Mouse (Mus musculus) intestine, postnatal 0 days (tissue): ENCODE results near the gene Tmem185b. TPM values are rescaled to one million over a fixed set of nuclear protein-coding genes. Genes with fewer than 3 reads are reported as not detected.

Source experiments
- ATAC-seq: fragments of 200-750 bp; cut with Nextera tagmentation; 2 replicates; pipeline ENCODE4 v1.8.0; 2017; ENCODE audit warnings: mild to moderate bottlenecking, moderate TSS enrichment, moderate library complexity
- H3K27ac ChIP-seq: fragments of 300-500 bp; sonication (generic); 2 replicates; pipeline ENCODE4 v1.5.1; 2014; ENCODE audit warnings: mild to moderate bottlenecking, low read depth, low read length, moderate library complexity
- H3K27me3 ChIP-seq: fragments of 300-500 bp; sonication (generic); replicated peaks from 2 replicates; pipeline ENCODE4 v1.6.1; 2014; ENCODE audit warnings: low read length, mixed read lengths; ENCODE audit not compliant: control insufficient read depth, insufficient read depth
- H3K36me3 ChIP-seq: fragments of 300-500 bp; sonication (generic); 2 replicates; pipeline ENCODE4 v1.6.1; 2014; ENCODE audit warnings: mild to moderate bottlenecking, moderate library complexity; ENCODE audit not compliant: control insufficient read depth, insufficient read depth
- H3K4me1 ChIP-seq: fragments of 300-500 bp; sonication (generic); replicated peaks from 2 replicates; pipeline ENCODE4 v1.6.1; 2014; ENCODE audit warnings: antibody characterized with exemption, low read length, mixed read lengths; ENCODE audit not compliant: control insufficient read depth, insufficient read depth
- H3K4me2 ChIP-seq: fragments of 300-500 bp; sonication (generic); replicated peaks from 2 replicates; pipeline ENCODE4 v1.6.1; 2014; ENCODE audit warnings: low read depth, mild to moderate bottlenecking, moderate library complexity
- H3K4me3 ChIP-seq: fragments of 300-500 bp; sonication (generic); 2 replicates; pipeline ENCODE4 v1.5.1; 2014; ENCODE audit warnings: low read depth, low read length
- H3K9ac ChIP-seq: fragments of 300-500 bp; sonication (generic); 2 replicates; pipeline ENCODE4 v1.6.1; 2014; ENCODE audit warnings: mild to moderate bottlenecking, low read depth, low read length
- H3K9me3 ChIP-seq: fragments of 300-500 bp; sonication (generic); 2 replicates; pipeline ENCODE4 v1.6.1; 2016; ENCODE audit warnings: mixed run types; ENCODE audit not compliant: control insufficient read depth
- CTCF ChIP-seq: sonication (generic); IDR thresholded peaks from 2 replicates; pipeline ENCODE4 v1.5.1; 2016; ENCODE audit warnings: low read depth, mild to moderate bottlenecking, control low read depth, antibody characterized with exemption, moderate library complexity
- WGBS: fragments of 180-500 bp; shearing (Covaris S2); extraction: QIAGEN DNeasy Blood & Tissue Kit; methylation state at CpG from one replicate; pipeline ENCODE4 v1.1.7; 2014; 5-methylcytosine and 5-hydroxymethylcytosine counted together
- polyA plus RNA-seq: library from polyadenylated mRNA; unstranded; fragments of >200 nt; fragmentation: Nextera tagmentation; extraction: Ambion mirVana; gene quantifications from 2 replicates; pipeline ENCODE4 v1.2.1, GENCODE M21; 2015

The Tmem185b gene
- polyA plus RNA-seq, 1 experiment from 2014 or later: 21.6 TPM

DNA sequence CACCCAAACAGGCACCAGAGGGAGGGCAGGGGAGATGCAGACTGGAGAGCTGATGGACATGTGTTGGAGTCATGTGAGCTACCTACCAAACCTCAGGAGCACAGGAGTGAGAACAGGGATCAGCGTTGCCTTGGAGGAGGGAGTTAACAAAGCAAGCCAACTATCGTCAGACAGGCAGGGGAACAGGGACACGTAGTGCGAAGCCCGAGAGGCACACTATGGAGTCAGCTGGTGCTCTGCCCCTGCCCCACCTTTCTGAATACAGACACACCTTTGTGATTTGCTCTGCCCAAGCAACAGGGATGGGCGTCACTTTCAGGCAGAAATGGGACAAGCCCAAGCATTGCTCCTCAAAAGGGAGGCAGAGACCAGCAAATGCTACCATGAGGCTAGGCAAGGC, 11.7 kb downstream of the Tmem185b start:
- no peaks in the 10 kb centered on the region for H3K9me3 ChIP-seq
- 74% methylated on average over 6 of the region's 6 CpGs for WGBS
- ATAC-seq: no peak
- no peak overlapping the region for H3K4me3 ChIP-seq
- no peak for TF ChIP-seq CTCF
- H3K27me3 ChIP-seq: no peaks in the 10 kb centered on the region
- no peak overlapping the region for H3K27ac ChIP-seq
- H3K4me2 ChIP-seq: no peak overlapping the region
- no peak overlapping the region for H3K9ac ChIP-seq
- no peaks in the 10 kb centered on the region for H3K4me1 ChIP-seq
- no peaks in the 10 kb centered on the region for H3K36me3 ChIP-seq

DNA sequence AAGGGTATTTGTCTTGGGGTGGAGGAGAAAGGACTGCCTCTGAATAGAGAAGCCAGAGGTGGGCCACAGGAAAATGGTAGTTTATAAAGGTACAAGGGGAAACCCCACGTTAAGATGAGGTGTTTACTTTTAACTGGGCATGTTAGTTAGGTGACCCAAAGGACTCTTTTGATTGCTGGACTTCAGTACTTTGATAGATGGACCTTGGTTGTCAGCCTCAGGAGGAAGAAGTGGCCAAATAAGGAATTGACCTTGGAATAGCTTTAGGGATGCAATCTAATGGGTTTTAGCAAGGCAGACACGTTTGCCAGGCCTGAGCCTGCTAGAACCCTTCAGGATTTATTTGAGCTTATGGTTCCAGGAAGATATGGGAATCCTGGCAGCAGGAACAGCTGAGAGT, 13.3 kb downstream of the Tmem185b start:
- no peak overlapping the region for H3K4me3 ChIP-seq
- H3K4me1 ChIP-seq: peaks cover 4% of the 10 kb centered on the region; the same call in 1 of the 2 replicates
- H3K27ac ChIP-seq: no peak overlapping the region
- WGBS: 17% methylated on average over 2 of the region's 2 CpGs
- no peak overlapping the region for H3K4me2 ChIP-seq
- no peaks in the 10 kb centered on the region for H3K27me3 ChIP-seq
- H3K9me3 ChIP-seq: no peaks in the 10 kb centered on the region
- no peak for TF ChIP-seq CTCF
- no peaks in the 10 kb centered on the region; the same call in 1 of the 2 replicates for H3K36me3 ChIP-seq
- no peak for ATAC-seq
- H3K9ac ChIP-seq: no peak overlapping the region

DNA sequence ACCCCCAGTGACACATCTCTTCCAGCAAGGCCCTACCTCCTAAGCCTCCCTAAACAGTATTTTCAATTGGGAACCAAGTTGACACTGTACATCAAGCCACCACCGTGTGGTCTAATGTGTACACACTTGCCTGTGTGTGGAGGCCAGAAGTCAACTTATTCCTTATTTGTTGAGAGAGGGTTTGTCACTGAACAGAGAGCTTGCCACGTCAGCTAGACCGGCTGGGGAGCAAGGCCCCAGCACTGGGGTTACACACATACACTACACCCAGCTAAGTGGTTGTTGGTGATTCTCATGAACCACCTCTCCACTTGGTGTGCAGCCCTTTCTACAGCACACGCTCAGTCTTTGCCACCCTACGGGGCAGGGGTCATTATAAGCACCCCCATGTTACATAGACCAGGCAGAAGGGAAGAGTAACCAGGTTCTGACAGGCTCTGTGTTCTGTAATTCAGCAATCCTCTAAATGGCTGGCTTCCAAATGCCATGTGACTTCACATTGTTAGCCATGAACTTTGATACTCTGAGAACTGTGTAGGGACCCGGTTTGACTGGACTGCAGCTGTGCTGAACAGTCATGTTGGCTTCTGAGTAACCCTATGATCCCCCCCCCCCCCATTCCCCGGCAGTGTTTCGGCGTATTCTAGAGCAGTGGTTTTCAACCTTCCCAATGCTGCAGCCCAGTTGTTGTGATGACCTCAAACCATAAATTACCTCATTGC, 15.0 kb downstream of the Tmem185b start:
- no peak overlapping the region for H3K4me3 ChIP-seq
- H3K4me2 ChIP-seq: no peak overlapping the region
- no peaks in the 10 kb centered on the region for H3K9me3 ChIP-seq
- WGBS: 38% methylated on average over 9 of the region's 9 CpGs
- H3K27ac ChIP-seq: peak overlapping the region; percentile 81
- TF ChIP-seq CTCF: no peak
- ATAC-seq: peak; percentile 87
- H3K4me1 ChIP-seq: peaks cover 4% of the 10 kb centered on the region; the same call in 1 of the 2 replicates
- H3K27me3 ChIP-seq: no peaks in the 10 kb centered on the region
- H3K9ac ChIP-seq: no peak overlapping the region
- no peaks in the 10 kb centered on the region; the same call in 1 of the 2 replicates for H3K36me3 ChIP-seq

DNA sequence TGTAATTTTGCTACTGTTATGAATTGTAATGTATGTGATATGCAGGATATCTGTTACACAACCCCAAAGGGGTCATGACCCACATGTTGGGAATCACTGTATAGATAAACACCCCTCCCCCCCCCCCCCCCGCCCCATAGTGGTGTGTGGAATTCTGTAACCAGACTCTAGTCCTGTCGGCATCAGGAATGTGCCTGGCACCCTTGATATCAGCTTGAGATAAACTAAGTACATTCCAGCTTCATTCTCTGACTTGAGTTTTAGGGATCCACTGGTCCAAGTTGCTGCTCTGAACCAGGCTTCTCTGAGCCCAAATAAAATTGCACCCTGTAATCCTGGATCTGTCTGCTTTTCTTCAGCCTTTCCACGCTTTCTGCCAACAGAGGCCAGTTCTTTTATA, 15.6 kb downstream of the Tmem185b start:
- H3K36me3 ChIP-seq: no peaks in the 10 kb centered on the region; the same call in 1 of the 2 replicates
- no peak overlapping the region for H3K4me2 ChIP-seq
- H3K4me3 ChIP-seq: no peak overlapping the region
- H3K27me3 ChIP-seq: no peaks in the 10 kb centered on the region
- TF ChIP-seq CTCF: no peak
- 50% methylated on average over 3 of the region's 3 CpGs for WGBS
- H3K9ac ChIP-seq: no peak overlapping the region
- H3K27ac ChIP-seq: peak overlapping the region; percentile 81; the same call in 1 of the 2 replicates
- ATAC-seq: no peak
- peaks cover 4% of the 10 kb centered on the region; the same call in 1 of the 2 replicates for H3K4me1 ChIP-seq
- H3K9me3 ChIP-seq: no peaks in the 10 kb centered on the region

DNA sequence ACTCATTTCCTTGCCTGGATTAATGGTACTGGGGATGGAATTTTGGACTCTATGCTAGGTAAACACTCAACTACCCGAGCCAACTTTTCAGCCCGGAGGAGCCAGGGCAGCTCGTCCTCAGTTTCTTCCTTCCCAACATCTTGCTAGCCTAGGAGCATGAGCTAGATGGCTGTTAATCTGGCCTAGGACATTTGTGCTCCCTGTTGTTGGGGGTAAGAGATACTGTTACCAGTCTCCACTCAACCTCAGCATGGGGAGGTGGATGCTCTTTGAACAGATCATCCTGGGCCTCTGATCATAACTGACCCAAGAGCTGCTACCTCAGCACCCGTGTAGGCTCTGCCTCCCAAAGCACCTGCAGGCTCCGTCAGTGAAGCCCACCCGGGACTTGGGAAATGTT, 17.4 kb downstream of the Tmem185b start:
- H3K4me1 ChIP-seq: peaks cover 4% of the 10 kb centered on the region; the same call in 1 of the 2 replicates
- H3K27me3 ChIP-seq: no peaks in the 10 kb centered on the region
- ATAC-seq: no peak
- no peak overlapping the region for H3K27ac ChIP-seq
- H3K4me2 ChIP-seq: no peak overlapping the region
- H3K36me3 ChIP-seq: no peaks in the 10 kb centered on the region; the same call in 1 of the 2 replicates
- no peak overlapping the region for H3K9ac ChIP-seq
- no peak overlapping the region for H3K4me3 ChIP-seq
- WGBS: 73% methylated on average over 6 of the region's 6 CpGs
- H3K9me3 ChIP-seq: no peaks in the 10 kb centered on the region
- TF ChIP-seq CTCF: no peak

DNA sequence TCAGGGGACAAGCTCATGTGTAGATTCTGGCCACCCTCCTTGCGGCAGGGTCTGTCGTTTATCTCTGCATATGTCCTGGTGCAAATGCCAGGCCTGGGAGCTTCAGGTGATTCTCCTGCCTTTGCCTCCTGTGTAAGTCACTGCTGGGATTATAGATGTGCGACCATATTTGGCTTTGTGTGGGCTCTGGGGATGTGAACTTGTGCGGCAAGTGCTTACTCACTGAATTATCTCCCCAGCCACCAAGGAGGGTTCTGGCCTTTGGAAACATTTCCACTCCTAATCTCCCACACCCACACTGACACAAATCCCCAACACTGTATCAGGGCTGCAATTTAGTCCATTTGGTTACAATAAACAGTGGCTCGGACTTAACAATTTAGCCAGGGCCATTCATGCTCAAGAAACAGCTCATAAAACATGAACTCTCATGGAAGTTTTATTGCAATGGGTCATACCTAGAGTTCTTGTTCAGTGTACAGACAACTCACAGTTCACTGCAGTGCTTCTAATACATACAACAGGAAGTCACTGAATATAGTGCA, 18.7 kb downstream of the Tmem185b start:
- H3K4me1 ChIP-seq: peaks cover 4% of the 10 kb centered on the region; the same call in 1 of the 2 replicates
- H3K4me2 ChIP-seq: no peak overlapping the region
- H3K27me3 ChIP-seq: no peaks in the 10 kb centered on the region
- ATAC-seq: no peak
- no peak overlapping the region for H3K9ac ChIP-seq
- no peaks in the 10 kb centered on the region; the same call in 1 of the 2 replicates for H3K36me3 ChIP-seq
- WGBS: 67% methylated on average over 5 of the region's 5 CpGs
- H3K9me3 ChIP-seq: no peaks in the 10 kb centered on the region
- TF ChIP-seq CTCF: no peak
- peak overlapping the region; percentile 2; the same call in 1 of the 2 replicates for H3K27ac ChIP-seq
- no peak overlapping the region for H3K4me3 ChIP-seq
